Comparison of ENCODE assay signal across 31 mouse cellular contexts in genomic region chr5:147782761-147783160, GRCm38 (mm10). TPM values are rescaled to one million over a fixed set of nuclear protein-coding genes. Genes with fewer than 3 reads are reported as not detected.
DNase-seq lines count a peak whose midpoint lies in the region; ATAC-seq lines count a peak whose summit lies in the region.
"Had no signal": no experiment of that assay in that cellular context is flagged by ENCODE, and none has a peak within 500 bp of the region (broad histone marks: within the 10 kb centered on the region; RNA-seq: fewer than 3 reads in every experiment).

No protein-coding gene starts in this region.

- peak overlapping the region; percentile 12; the same call in 1 of the 2 replicates for H3K4me3 ChIP-seq in heart, embryonic 10.5 days
- H3K4me3 ChIP-seq in kidney, embryonic 15.5 days (replicated peaks): no peak overlapping the region
- no peak overlapping the region for H3K4me3 ChIP-seq in midbrain, embryonic 10.5 days
- no peak overlapping the region for H3K4me3 ChIP-seq in midbrain, embryonic 11.5 days (ENCODE audit: low read depth, low read length)
- H3K4me3 ChIP-seq: embryonic facial prominence, embryonic 13.5 days; forebrain, embryonic 13.5 days; hindbrain, embryonic 12.5 days; intestine, embryonic 15.5 days; midbrain, embryonic 12.5 days; myocyte; neural tube, embryonic 12.5 days had no signal

- H3K4me1 ChIP-seq in heart, embryonic 10.5 days: peaks cover 18% of the 10 kb centered on the region
- H3K4me1 ChIP-seq in kidney, embryonic 15.5 days: peaks cover 10% of the 10 kb centered on the region; the same call in 1 of the 2 replicates
- peaks cover 15% of the 10 kb centered on the region for H3K4me1 ChIP-seq in midbrain, embryonic 10.5 days
- no peaks in the 10 kb centered on the region for H3K4me1 ChIP-seq in midbrain, embryonic 11.5 days (ENCODE audit: control insufficient read depth, insufficient read depth, low read length)
- H3K4me1 ChIP-seq: forebrain, embryonic 13.5 days; intestine, embryonic 15.5 days; neural tube, embryonic 12.5 days had no signal

- H3K36me3 ChIP-seq in heart, embryonic 10.5 days: no peaks in the 10 kb centered on the region
- no peaks in the 10 kb centered on the region for H3K36me3 ChIP-seq in kidney, embryonic 15.5 days
- no peaks in the 10 kb centered on the region for H3K36me3 ChIP-seq in midbrain, embryonic 10.5 days
- no peaks in the 10 kb centered on the region for H3K36me3 ChIP-seq in midbrain, embryonic 11.5 days (ENCODE audit: control insufficient read depth, insufficient read depth, low read length)
- H3K36me3 ChIP-seq: embryonic facial prominence, embryonic 13.5 days; G1E; hindbrain, embryonic 12.5 days; intestine, embryonic 15.5 days; midbrain, embryonic 12.5 days; neural tube, embryonic 12.5 days had no signal

- peak; percentile 39 to 48 for DNase-seq in cerebellum, postnatal 14 days
- no peak for DNase-seq in cerebellum, adult 9-11 months
- no peak for DNase-seq in heart, embryonic 10.5 days (ENCODE audit: low spot score)
- DNase-seq in heart, postnatal 36 days: no peak
- no peak for DNase-seq in kidney, postnatal 14 days
- DNase-seq in midbrain, embryonic 10.5 days (ENCODE audit: low spot score): no peak
- no peak for DNase-seq in midbrain, embryonic 11.5 days (ENCODE audit: low spot score, missing footprints)
- DNase-seq: adrenal gland, postnatal 10 days; cerebellum, adult 11 months; gastrocnemius, postnatal 14 days; heart, postnatal 10 days; kidney, adult 8-10 months; layer of hippocampus, postnatal 36 days; liver; lung, adult 2 months; lung, postnatal 14 days; right cerebral cortex, adult 18-20 months; spleen, adult 18-20 months; thymus, postnatal 14 days had no signal

- H3K4me2 ChIP-seq in kidney, embryonic 15.5 days: no peak overlapping the region
- no peak overlapping the region for H3K4me2 ChIP-seq in midbrain, embryonic 11.5 days
- H3K4me2 ChIP-seq: embryonic facial prominence, embryonic 13.5 days; forebrain, embryonic 13.5 days; hindbrain, embryonic 12.5 days; intestine, embryonic 15.5 days; midbrain, embryonic 12.5 days; neural tube, embryonic 12.5 days had no signal

- intact Hi-C loops in heart, postnatal 36 days (cut with DNase I): no loop called here

- H3K9me3 ChIP-seq in heart, embryonic 10.5 days: no peaks in the 10 kb centered on the region
- H3K9me3 ChIP-seq in kidney, embryonic 15.5 days (replicated peaks): no peaks in the 10 kb centered on the region
- peaks cover 6% of the 10 kb centered on the region; the same call in 1 of the 2 replicates for H3K9me3 ChIP-seq in midbrain, embryonic 10.5 days (replicated peaks)
- no peaks in the 10 kb centered on the region for H3K9me3 ChIP-seq in midbrain, embryonic 11.5 days (ENCODE audit: control insufficient read depth, low read length)
- H3K9me3 ChIP-seq: embryonic facial prominence, embryonic 13.5 days; forebrain, embryonic 13.5 days; hindbrain, embryonic 12.5 days; intestine, embryonic 15.5 days; midbrain, embryonic 12.5 days; neural tube, embryonic 12.5 days had no signal

- H3K9ac ChIP-seq in kidney, embryonic 15.5 days: no peak overlapping the region
- H3K9ac ChIP-seq in midbrain, embryonic 11.5 days (ENCODE audit: low read length): no peak overlapping the region
- H3K9ac ChIP-seq: embryonic facial prominence, embryonic 13.5 days; forebrain, embryonic 13.5 days; hindbrain, embryonic 12.5 days; intestine, embryonic 15.5 days; liver, embryonic 14.5 days; midbrain, embryonic 12.5 days; neural tube, embryonic 12.5 days had no signal

- WGBS in heart, embryonic 10.5 days: 19% methylated on average over 7 of the region's 7 CpGs
- WGBS in kidney, embryonic 15.5 days: 56% methylated on average over 7 of the region's 7 CpGs
- WGBS in midbrain, embryonic 10.5 days: 35% methylated on average over 7 of the region's 7 CpGs
- 38% methylated on average over 7 of the region's 7 CpGs for WGBS in midbrain, embryonic 11.5 days

- ATAC-seq in kidney, embryonic 15.5 days (replicated peaks; ENCODE audit: low FRiP score): peak; percentile 28; the same call in 1 of the 2 replicates
- ATAC-seq in midbrain, embryonic 11.5 days (ENCODE audit: low FRiP score): no peak
- ATAC-seq: forebrain, embryonic 13.5 days; hindbrain, postnatal 0 days; intestine, embryonic 15.5 days had no signal

- 0 out of 2 replicates have a peak, but pooled peaks cover 3% of the 10 kb centered on the region for H3K27me3 ChIP-seq in heart, embryonic 10.5 days (ENCODE audit: insufficient read depth, poor library complexity, severe bottlenecking)
- H3K27me3 ChIP-seq in kidney, embryonic 15.5 days: no peaks in the 10 kb centered on the region
- no peaks in the 10 kb centered on the region for H3K27me3 ChIP-seq in midbrain, embryonic 10.5 days (ENCODE audit: low read depth, poor library complexity, severe bottlenecking)
- H3K27me3 ChIP-seq in midbrain, embryonic 11.5 days (ENCODE audit: control insufficient read depth, insufficient read depth, low read length): no peaks in the 10 kb centered on the region
- H3K27me3 ChIP-seq: embryonic facial prominence, embryonic 13.5 days; forebrain, embryonic 13.5 days; hindbrain, embryonic 12.5 days; intestine, embryonic 15.5 days; midbrain, embryonic 12.5 days; neural tube, embryonic 12.5 days; Patski had no signal

- peak overlapping the region; percentile 32; the same call in 1 of the 2 replicates for H3K27ac ChIP-seq in heart, embryonic 10.5 days
- peak overlapping the region; percentile 39; the same call in 1 of the 2 replicates for H3K27ac ChIP-seq in kidney, embryonic 15.5 days
- peak overlapping the region; percentile 61; the same call in 1 of the 2 replicates for H3K27ac ChIP-seq in midbrain, embryonic 10.5 days (replicated peaks)
- H3K27ac ChIP-seq in midbrain, embryonic 11.5 days (ENCODE audit: low read depth, low read length): no peak overlapping the region
- H3K27ac ChIP-seq: embryonic facial prominence, embryonic 13.5 days; forebrain, embryonic 13.5 days; hindbrain, embryonic 12.5 days; hindbrain, postnatal 0 days; intestine, embryonic 15.5 days; liver, embryonic 14.5 days; midbrain, embryonic 12.5 days; neural tube, embryonic 12.5 days had no signal

RNA-seq across cellular contexts. Expression of gene Flt1, which starts 57.0 kb away (rescaled TPM):
- polyA plus RNA-seq in heart, embryonic 10.5 days (2016; fragmentation: Nextera tagmentation; extraction: Ambion mirVana): 20.6 and 21.6 TPM in 2 replicates
- total RNA-seq in heart, postnatal 36 days (2021): 10 to 100 TPM; 61.4 to 87.8 TPM
- polyA plus RNA-seq in kidney, embryonic 15.5 days (2015; fragmentation: Nextera tagmentation; extraction: Ambion mirVana): 17.5 and 19.4 TPM in 2 replicates
- polyA plus RNA-seq in midbrain, embryonic 10.5 days (2016; fragmentation: Nextera tagmentation; extraction: Ambion mirVana): 10.5 and 11.1 TPM in 2 replicates
- 11.2 and 11.6 TPM in 2 replicates for polyA plus RNA-seq in midbrain, embryonic 11.5 days (2014; fragmentation: Nextera tagmentation; extraction: Ambion mirVana)

Comparison
In these comparisons a context has a peak if more than half of its experiments do, and no peak if none do; other contexts are left out.
1. DNase-seq: peak in cerebellum, postnatal 14 days (2 of 2); none in cerebellum, adult 9-11 months (single experiment), heart, embryonic 10.5 days (single experiment), heart, postnatal 36 days (0 of 2), kidney, postnatal 14 days (single experiment), midbrain, embryonic 10.5 days (single experiment) and midbrain, embryonic 11.5 days (single experiment).